In the genomic region with DNA sequence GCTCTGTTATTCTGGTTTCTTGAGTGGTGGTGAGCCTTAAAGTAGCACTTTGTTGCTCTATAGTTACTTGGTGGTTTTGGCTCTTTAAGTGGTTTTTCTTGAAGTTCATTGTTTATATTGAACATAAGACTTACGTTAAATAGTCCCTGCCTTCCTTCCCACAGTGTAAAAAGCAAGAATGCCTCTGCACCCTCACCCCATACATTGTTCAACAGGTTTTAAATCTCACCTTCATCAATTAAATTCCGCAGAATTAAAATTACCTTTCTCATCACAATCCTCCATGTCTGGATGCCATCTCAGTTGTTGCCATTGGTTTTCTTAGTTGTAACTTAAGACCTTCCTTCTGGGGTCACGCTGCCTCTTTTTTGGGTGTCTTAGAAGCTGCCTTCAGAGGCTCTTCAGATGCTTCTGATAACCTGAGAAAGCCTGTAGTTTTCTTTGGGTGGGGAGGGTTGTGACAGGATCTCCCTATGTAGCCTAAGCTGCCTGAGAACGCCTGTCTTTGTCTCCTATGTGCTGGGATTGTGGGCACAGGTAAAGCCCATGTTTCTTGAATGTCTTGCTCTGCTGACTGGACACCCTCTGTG, we compare ENCODE assay signal across 17 mouse cellular contexts. TPM values are rescaled to one million over a fixed set of nuclear protein-coding genes. Genes with fewer than 3 reads are reported as not detected.
DNase-seq lines count a peak whose midpoint lies in the region; ATAC-seq and TF ChIP-seq lines count a peak whose summit lies in the region.
"Had no signal": no experiment of that assay in that cellular context is flagged by ENCODE, and none has a peak within 500 bp of the region (broad histone marks: within the 10 kb centered on the region; RNA-seq: fewer than 3 reads in every experiment).

No protein-coding gene starts in this region.

- peaks cover 97% of the 10 kb centered on the region for H3K4me1 ChIP-seq in erythroblast, embryonic 14.5 days (ENCODE audit: control insufficient read depth)
- peaks cover 76% of the 10 kb centered on the region for H3K4me1 ChIP-seq in liver, embryonic 13.5 days (replicated peaks)
- peaks cover 18% of the 10 kb centered on the region for H3K4me1 ChIP-seq in thymus, adult 2 months (replicated peaks; ENCODE audit: control insufficient read depth, insufficient read depth, low read length)

- 69% methylated on average over 4 of the region's 4 CpGs for WGBS in liver, embryonic 13.5 days (ENCODE audit: insufficient replicate concordance)
- 33% methylated on average over 4 of the region's 4 CpGs for WGBS in thymus, adult 2 months

- peak overlapping the region; percentile 56; the same call in 1 of the 2 replicates for H3K4me2 ChIP-seq in liver, embryonic 13.5 days
- H3K4me2 ChIP-seq: hindbrain, embryonic 15.5 days; lung, embryonic 14.5 days had no signal

- H3K27me3 ChIP-seq in erythroblast, embryonic 14.5 days (ENCODE audit: control insufficient read depth) = no peaks in the 10 kb centered on the region
- H3K27me3 ChIP-seq in liver, embryonic 13.5 days = no peaks in the 10 kb centered on the region
- H3K27me3 ChIP-seq in thymus, adult 2 months (ENCODE audit: control insufficient read depth, insufficient read depth, low read length) = no peaks in the 10 kb centered on the region
- H3K27me3 ChIP-seq: CH12.LX; hindbrain, embryonic 15.5 days had no signal

- no peaks in the 10 kb centered on the region for H3K9me3 ChIP-seq in erythroblast, embryonic 14.5 days (ENCODE audit: control insufficient read depth, low read length)
- H3K9me3 ChIP-seq in liver, embryonic 13.5 days (replicated peaks) = no peaks in the 10 kb centered on the region
- H3K9me3 ChIP-seq: hindbrain, embryonic 15.5 days had no signal

- H3K27ac ChIP-seq in liver, embryonic 13.5 days = peak overlapping the region; percentile 90
- peak overlapping the region; percentile 39; the same call in 1 of the 2 replicates for H3K27ac ChIP-seq in thymus, adult 2 months (ENCODE audit: control insufficient read depth, insufficient read depth, low read length)
- H3K27ac ChIP-seq: hindbrain, embryonic 15.5 days had no signal

- no peak for TF ChIP-seq POLR2A in thymus, adult 2 months (IDR thresholded peaks at IDR 0.05; ENCODE audit: control insufficient read depth, extremely low read depth, insufficient read depth, low read length, poor library complexity)

- no peak for ATAC-seq in erythroblast, adult 5-6 weeks (replicated peaks; ENCODE audit: low FRiP score, poor library complexity, severe bottlenecking)
- no peak for ATAC-seq in liver, embryonic 13.5 days (ENCODE audit: low read depth)
- ATAC-seq: forebrain, postnatal 0 days; intestine, postnatal 0 days had no signal

- H3K9ac ChIP-seq in liver, embryonic 13.5 days = peak overlapping the region; percentile 34; the same call in 1 of the 2 replicates
- H3K9ac ChIP-seq: forebrain, postnatal 0 days; hindbrain, embryonic 15.5 days; lung, embryonic 14.5 days had no signal

- no peak for DNase-seq in liver, embryonic 13.5 days
- no peak for DNase-seq in liver
- no peak for DNase-seq in thymus, adult 2 months
- DNase-seq in thymus, adult 18-20 months = no peak
- no peak for DNase-seq in cerebellum, postnatal 36 days
- no peak for DNase-seq in adrenal gland, adult (ENCODE audit: inconsistent age in 2 of 2, low spot score in 1 of 2)
- DNase-seq: adrenal gland, adult 8-10 months; cerebellum, postnatal 14 days; forebrain, postnatal 0 days; layer of hippocampus, postnatal 36 days had no signal

- TF ChIP-seq CTCF in thymus, adult 2 months (IDR thresholded peaks at IDR 0.05; ENCODE audit: borderline replicate concordance, control insufficient read depth, extremely low read depth, insufficient read depth, low read length, poor library complexity) = no peak

- peak overlapping the region; percentile 60 for H3K4me3 ChIP-seq in erythroblast, embryonic 14.5 days (replicated peaks)
- no peak overlapping the region for H3K4me3 ChIP-seq in liver, embryonic 13.5 days (replicated peaks)
- H3K4me3 ChIP-seq in thymus, adult 2 months (ENCODE audit: control insufficient read depth, insufficient read depth, low read length) = no peak overlapping the region
- H3K4me3 ChIP-seq: hindbrain, embryonic 15.5 days; myocyte had no signal

- peaks cover 23% of the 10 kb centered on the region for H3K36me3 ChIP-seq in erythroblast, embryonic 14.5 days (ENCODE audit: control insufficient read depth)
- no peaks in the 10 kb centered on the region for H3K36me3 ChIP-seq in liver, embryonic 13.5 days
- no peaks in the 10 kb centered on the region for H3K36me3 ChIP-seq in thymus, adult 2 months (ENCODE audit: control insufficient read depth, insufficient read depth, low read length)
- H3K36me3 ChIP-seq: hindbrain, embryonic 15.5 days had no signal

RNA-seq across cellular contexts. Expression of a gene that starts 57.3 kb away (rescaled TPM):
- 4.5 and 4.6 TPM in 2 replicates for polyA plus RNA-seq in erythroblast, embryonic 14.5 days (2012)
- 15.3 and 41.1 TPM in 2 replicates for total RNA-seq in erythroblast, adult 5-6 weeks (2015; ENCODE audit: low replicate concordance)
- total RNA-seq in erythroblast, adult 5-6 weeks (2017; ENCODE audit: low replicate concordance) = 20.8 and 21.6 TPM in 2 replicates
- 31.7 and 32.8 TPM in 2 replicates for polyA plus RNA-seq in liver, embryonic 13.5 days (2015; fragmentation: Nextera tagmentation; extraction: Ambion mirVana)
- 54.0 and 66.8 TPM in 2 replicates for polyA plus RNA-seq in thymus, adult 2 months (2012; rRNA removed)

RNA-seq across cellular contexts. Expression of a gene that starts 58.6 kb away (rescaled TPM):
- 0.72 and 0.85 TPM in 2 replicates for polyA plus RNA-seq in erythroblast, embryonic 14.5 days (2012)
- total RNA-seq in erythroblast, adult 5-6 weeks (2015; ENCODE audit: low replicate concordance) = 6.9 and 13.0 TPM in 2 replicates
- total RNA-seq in erythroblast, adult 5-6 weeks (2017; ENCODE audit: low replicate concordance) = 13.1 and 13.7 TPM in 2 replicates
- 18.6 and 22.1 TPM in 2 replicates for polyA plus RNA-seq in liver, embryonic 13.5 days (2015; fragmentation: Nextera tagmentation; extraction: Ambion mirVana)
- polyA plus RNA-seq in thymus, adult 2 months (2012; rRNA removed) = 33.4 and 47.2 TPM in 2 replicates

Comparison
In these comparisons a context has a peak if more than half of its experiments do, and no peak if none do; other contexts are left out.
1. RNA of a gene that starts 58.6 kb away (polyA plus RNA-seq): 33.4 to 47.2 TPM in thymus, adult 2 months and 18.6 to 22.1 TPM in liver, embryonic 13.5 days; 0.72 to 0.85 TPM in erythroblast, embryonic 14.5 days; every median in the first group is over 10 times any median in the second.